17 mouse cellular contexts compared by ENCODE assay signal in genomic region chr12:113401578-113402113, GRCm38 (mm10).
"Had no signal": no experiment of that assay in that cellular context is flagged by ENCODE, and none has a peak within 500 bp of the region (broad histone marks: within the 10 kb centered on the region; RNA-seq: fewer than 3 reads in every experiment).

No protein-coding gene starts in this region.

- H3K27me3 ChIP-seq: limb, embryonic 15.5 days; liver, embryonic 12.5 days; midbrain, embryonic 12.5 days; neural tube, embryonic 13.5 days; stomach, embryonic 15.5 days had no signal

- H3K36me3 ChIP-seq: limb, embryonic 15.5 days; liver, embryonic 12.5 days; midbrain, embryonic 12.5 days; neural tube, embryonic 13.5 days; stomach, embryonic 15.5 days had no signal

- ATAC-seq: intestine, embryonic 16.5 days; liver, embryonic 12.5 days; midbrain, embryonic 16.5 days had no signal

- H3K4me3 ChIP-seq: limb, embryonic 15.5 days; liver, embryonic 12.5 days; megakaryocyte, embryonic 14.5 days; midbrain, embryonic 12.5 days; neural tube, embryonic 13.5 days; stomach, embryonic 15.5 days had no signal

- H3K9me3 ChIP-seq: limb, embryonic 15.5 days; stomach, embryonic 15.5 days had no signal

- DNase-seq: kidney, adult 2 months; kidney, postnatal 36 days; layer of hippocampus, adult 9-11 months; layer of hippocampus, postnatal 36 days; lung, embryonic 14.5 days; lung, postnatal 10 days; lung, postnatal 4 days; spleen, adult 18-20 months; thymus, postnatal 36 days had no signal

- H3K4me1 ChIP-seq: limb, embryonic 15.5 days; liver, embryonic 12.5 days; megakaryocyte, embryonic 14.5 days; midbrain, embryonic 12.5 days; neural tube, embryonic 13.5 days; stomach, embryonic 15.5 days had no signal

- H3K27ac ChIP-seq: limb, embryonic 15.5 days; liver, embryonic 12.5 days; midbrain, embryonic 12.5 days; neural tube, embryonic 13.5 days; stomach, embryonic 15.5 days had no signal
